30 mouse cellular contexts compared by ENCODE assay signal in the genomic region with DNA sequence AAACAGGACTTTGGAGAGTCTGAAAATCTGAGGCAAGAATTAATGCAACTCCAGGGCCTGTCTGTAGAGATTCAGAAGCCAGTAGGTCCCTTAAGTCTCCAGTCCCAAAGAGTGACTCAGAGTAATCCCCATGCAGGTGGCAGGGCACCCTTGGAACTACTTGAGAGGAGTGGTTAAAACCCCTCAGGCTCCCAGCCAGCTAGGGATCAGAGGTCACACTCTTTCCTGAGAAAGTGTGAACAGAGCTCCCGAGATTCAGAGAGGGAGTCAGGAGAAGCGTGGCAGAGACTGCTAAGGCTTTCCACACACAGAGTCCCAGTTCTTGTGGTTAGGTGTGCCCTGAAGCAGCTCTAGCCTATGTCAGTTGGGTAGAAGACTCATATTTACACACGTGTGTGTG. TPM values are rescaled to one million over a fixed set of nuclear protein-coding genes. Genes with fewer than 3 reads are reported as not detected.
DNase-seq lines count a peak whose midpoint lies in the region; ATAC-seq and TF ChIP-seq lines count a peak whose summit lies in the region.
"Had no signal": no experiment of that assay in that cellular context is flagged by ENCODE, and none has a peak within 500 bp of the region (broad histone marks: within the 10 kb centered on the region; RNA-seq: fewer than 3 reads in every experiment).

No protein-coding gene starts in this region.

- H3K27ac ChIP-seq in kidney, embryonic 15.5 days = no peak overlapping the region
- H3K27ac ChIP-seq: embryonic facial prominence, embryonic 12.5 days; heart, adult 2 months; hindbrain, embryonic 13.5 days; layer of hippocampus, adult 2 months; limb, embryonic 13.5 days; liver, embryonic 12.5 days; midbrain, embryonic 13.5 days; neural tube, embryonic 12.5 days; stomach, embryonic 15.5 days had no signal

- no peak for TF ChIP-seq POLR2A in lung, adult 2 months (IDR thresholded peaks at IDR 0.05; ENCODE audit: borderline replicate concordance, extremely low read depth, low read depth, low read length)

- no peaks in the 10 kb centered on the region for H3K9me3 ChIP-seq in kidney, embryonic 15.5 days (replicated peaks)
- H3K9me3 ChIP-seq: embryonic facial prominence, embryonic 12.5 days; G1E; hindbrain, embryonic 13.5 days; limb, embryonic 13.5 days; liver, embryonic 12.5 days; midbrain, embryonic 13.5 days; neural tube, embryonic 12.5 days; stomach, embryonic 15.5 days had no signal

- ATAC-seq in kidney, embryonic 15.5 days (replicated peaks; ENCODE audit: low FRiP score) = no peak
- ATAC-seq in CD4-positive, CD25-positive, alpha-beta regulatory T cell, adult 4 months = no peak
- ATAC-seq: inflammation-experienced regulatory T-cells, adult 6 months; liver, embryonic 12.5 days; midbrain, embryonic 13.5 days had no signal

- no peaks in the 10 kb centered on the region for H3K36me3 ChIP-seq in kidney, embryonic 15.5 days
- H3K36me3 ChIP-seq: embryonic facial prominence, embryonic 12.5 days; G1E; hindbrain, embryonic 13.5 days; limb, embryonic 13.5 days; liver, embryonic 12.5 days; midbrain, embryonic 13.5 days; neural tube, embryonic 12.5 days; stomach, embryonic 15.5 days had no signal

- DNase-seq in kidney, adult 18-20 months = peak; percentile 48
- DNase-seq in kidney, postnatal 10 days = peak; percentile 53
- peak; percentile 48 for DNase-seq in lung, adult 2 months
- DNase-seq in lung, postnatal 4 days = peak; percentile 49 to 64
- DNase-seq in left cerebral cortex, adult 8-10 months (ENCODE audit: low spot score in 2 of 2) = no peak
- no peak for DNase-seq in heart, postnatal 14 days
- DNase-seq: adrenal gland, adult 8-10 months; cerebellum, adult 18-20 months; cerebellum, postnatal 14 days; gastrocnemius, postnatal 36 days; heart, adult 2 months; heart, postnatal 36 days; lung, embryonic 14.5 days; right cerebral cortex, postnatal 4 days; thymus, postnatal 36 days had no signal

- no peak for TF ChIP-seq CTCF in lung, adult 2 months (IDR thresholded peaks at IDR 0.05; ENCODE audit: insufficient read depth, low read length)

- H3K27me3 ChIP-seq in kidney, embryonic 15.5 days = no peaks in the 10 kb centered on the region
- H3K27me3 ChIP-seq: CH12.LX; embryonic facial prominence, embryonic 12.5 days; hindbrain, embryonic 13.5 days; limb, embryonic 13.5 days; liver, embryonic 12.5 days; midbrain, embryonic 13.5 days; neural tube, embryonic 12.5 days; Patski; stomach, embryonic 15.5 days had no signal

- intact Hi-C loops in heart, postnatal 14 days (cut with DNase I) = no loop called here

- H3K9ac ChIP-seq in kidney, embryonic 15.5 days = no peak overlapping the region
- H3K9ac ChIP-seq: embryonic facial prominence, embryonic 12.5 days; hindbrain, embryonic 13.5 days; limb, embryonic 13.5 days; liver, embryonic 12.5 days; lung, embryonic 14.5 days; midbrain, embryonic 13.5 days; neural tube, embryonic 12.5 days; stomach, embryonic 15.5 days had no signal

- peaks cover 6% of the 10 kb centered on the region; the same call in 1 of the 2 replicates for H3K4me1 ChIP-seq in kidney, embryonic 15.5 days
- 0 out of 2 replicates have a peak, but pooled peaks cover 2% of the 10 kb centered on the region for H3K4me1 ChIP-seq in lung, adult 2 months (ENCODE audit: control insufficient read depth, insufficient read depth, low read length)
- H3K4me1 ChIP-seq: embryonic facial prominence, embryonic 12.5 days; hindbrain, embryonic 13.5 days; liver, embryonic 12.5 days; midbrain, embryonic 13.5 days; neural tube, embryonic 12.5 days; stomach, embryonic 15.5 days had no signal

- no peak overlapping the region for H3K4me2 ChIP-seq in kidney, embryonic 15.5 days
- H3K4me2 ChIP-seq: embryonic facial prominence, embryonic 12.5 days; hindbrain, embryonic 13.5 days; limb, embryonic 13.5 days; liver, embryonic 12.5 days; lung, embryonic 14.5 days; midbrain, embryonic 13.5 days; neural tube, embryonic 12.5 days; stomach, embryonic 15.5 days had no signal

- 45% methylated on average over 3 of the region's 3 CpGs for WGBS in kidney, embryonic 15.5 days
- 48% methylated on average over 3 of the region's 3 CpGs for WGBS in lung, adult 2 months

- H3K4me3 ChIP-seq in kidney, embryonic 15.5 days (replicated peaks) = no peak overlapping the region
- H3K4me3 ChIP-seq in lung, adult 2 months (replicated peaks; ENCODE audit: extremely low read depth, low read depth, low read length) = no peak overlapping the region
- H3K4me3 ChIP-seq: embryonic facial prominence, embryonic 12.5 days; heart, adult 2 months; hindbrain, embryonic 13.5 days; layer of hippocampus, adult 2 months; limb, embryonic 13.5 days; liver, embryonic 12.5 days; midbrain, embryonic 13.5 days; neural tube, embryonic 12.5 days; stomach, embryonic 15.5 days had no signal

RNA-seq across cellular contexts. Expression of gene Eif2d, which starts 40.8 kb away (rescaled TPM):
- 61.4 and 68.2 TPM in 2 replicates for polyA plus RNA-seq in kidney, embryonic 15.5 days (2015; fragmentation: Nextera tagmentation; extraction: Ambion mirVana)
- polyA plus RNA-seq in lung, adult 2 months (2012; rRNA removed) = 26.4 and 31.9 TPM in 2 replicates
- total RNA-seq in left cerebral cortex, adult 8-10 months (2022) = 10 to 100 TPM; 33.1 to 38.1 (median 34.4) TPM
- polyA plus RNA-seq in CD4-positive, CD25-positive, alpha-beta regulatory T cell, adult 4 months (2017; shearing (Covaris generic)) = 10 to 100 TPM; 52.0 to 75.1 TPM
- total RNA-seq in heart, postnatal 14 days (2021) = 10 to 100 TPM; 36.4 to 38.2 TPM

RNA-seq across cellular contexts. Expression of gene Rassf5, which starts 51.3 kb away (rescaled TPM):
- 2.8 and 2.9 TPM in 2 replicates for polyA plus RNA-seq in kidney, embryonic 15.5 days (2015; fragmentation: Nextera tagmentation; extraction: Ambion mirVana)
- 18.9 and 19.1 TPM in 2 replicates for polyA plus RNA-seq in lung, adult 2 months (2012; rRNA removed)
- 10 to 100 TPM; 24.2 to 26.0 (median 25.0) TPM for total RNA-seq in left cerebral cortex, adult 8-10 months (2022)
- polyA plus RNA-seq in CD4-positive, CD25-positive, alpha-beta regulatory T cell, adult 4 months (2017; shearing (Covaris generic)) = 100 to 1,000 TPM; 330 to 423 TPM
- total RNA-seq in heart, postnatal 14 days (2021) = 1 to 10 TPM; 2.4 to 5.1 TPM

RNA-seq across cellular contexts. Expression of gene Dyrk3, which starts 55.6 kb away (rescaled TPM):
- 5.2 and 6.8 TPM in 2 replicates for polyA plus RNA-seq in kidney, embryonic 15.5 days (2015; fragmentation: Nextera tagmentation; extraction: Ambion mirVana)
- 1.9 and 2.7 TPM in 2 replicates for polyA plus RNA-seq in lung, adult 2 months (2012; rRNA removed)
- 10 to 100 TPM in 2 of 4 experiments, 1 to 10 TPM in 2; 7.8 to 11.0 (median 9.7) TPM for total RNA-seq in left cerebral cortex, adult 8-10 months (2022)
- polyA plus RNA-seq in CD4-positive, CD25-positive, alpha-beta regulatory T cell, adult 4 months (2017; shearing (Covaris generic)) = under 1 TPM in 1 of 2 experiments, not detected in 1; 0.19 TPM
- under 1 TPM; 0.37 to 0.53 TPM for total RNA-seq in heart, postnatal 14 days (2021)
- total RNA-seq: gastrocnemius, adult 18-20 months; gastrocnemius, postnatal 36 days had no signal

Comparison
In these comparisons a context has a peak if more than half of its experiments do, and no peak if none do; other contexts are left out.
1. DNase-seq: peak in kidney, adult 18-20 months (single experiment), kidney, postnatal 10 days (single experiment), lung, adult 2 months (single experiment) and lung, postnatal 4 days (2 of 2); none in left cerebral cortex, adult 8-10 months (0 of 2) and heart, postnatal 14 days (0 of 2).
2. RNA of gene Rassf5, which starts 51.3 kb away (polyA plus RNA-seq): 330 to 423 TPM in CD4-positive, CD25-positive, alpha-beta regulatory T cell, adult 4 months; 18.9 to 19.1 TPM in lung, adult 2 months and 2.8 to 2.9 TPM in kidney, embryonic 15.5 days; every median in the first group is over 10 times any median in the second.